Mouse (Mus musculus) brown adipose tissue, adult 24 weeks (tissue): ENCODE data around the gene Vamp3. TPM values are rescaled to one million over a fixed set of nuclear protein-coding genes. Genes with fewer than 3 reads are reported as not detected.

Experiments used
- H3K27ac ChIP-seq: fragments of 200-500 bp; replicated peaks from 2 replicates; pipeline ENCODE4 v1.5.1; 2012; ENCODE audit warnings: low read depth, mild to moderate bottlenecking, low read length
- H3K4me1 ChIP-seq: fragments of 200-500 bp; 2 replicates; pipeline ENCODE4 v1.6.1; 2012; ENCODE audit warnings: low read length, mixed read lengths; ENCODE audit not compliant: control insufficient read depth, insufficient read depth, insufficient read length
- H3K4me3 ChIP-seq: fragments of 200-500 bp; 2 replicates; pipeline ENCODE4 v1.5.1; 2012; ENCODE audit warnings: low read depth, mild to moderate bottlenecking, low read length, moderate library complexity; ENCODE audit not compliant: insufficient read depth
- polyA plus RNA-seq: library from polyadenylated mRNA; stranded (reverse); fragments of >200 nt; gene quantifications from 2 replicates; pipeline ENCODE4 v1.2.4, GENCODE M21; 2012; ENCODE audit not compliant: missing spikeins, insufficient read depth, insufficient read length

The Vamp3 gene
- polyA plus RNA-seq = 79.5 and 80.6 TPM in 2 replicates

GRCm38 (mm10) chr4:151057347-151058321, at the start of gene Vamp3:
Gene Vamp3, minus strand, starts transcription at chr4:151057963.
- Histone ChIP-seq H3K4me3 (peak within 1 kb of the TSS; percentile 78), H3K4me1 (peaks cover 5% of the 10 kb centered on the region; the same call in 1 of the 2 replicates), H3K27ac (peak within 1 kb of the TSS; percentile 88)

- Histone ChIP-seq H3K27ac (no peak overlapping the region), H3K4me3 (no peak overlapping the region), H3K4me1 (peaks cover 2% of the 10 kb centered on the region; the same call in 1 of the 2 replicates)
Measured at GRCm38 (mm10) chr4:151106468-151106867, 48.7 kb upstream of the Vamp3 start.

GRCm38 (mm10) chr4:151105886-151106285, 48.1 kb upstream of the Vamp3 start:
- H3K27ac ChIP-seq = no peak overlapping the region
- H3K4me3 ChIP-seq = no peak overlapping the region
- H3K4me1 ChIP-seq = peaks cover 2% of the 10 kb centered on the region; the same call in 1 of the 2 replicates

- H3K4me1 ChIP-seq = peaks cover 2% of the 10 kb centered on the region; the same call in 1 of the 2 replicates
- no peak overlapping the region for H3K27ac ChIP-seq
- H3K4me3 ChIP-seq = no peak overlapping the region
Measured at GRCm38 (mm10) chr4:151104147-151104546, 46.4 kb upstream of the Vamp3 start.

GRCm38 (mm10) chr4:151103646-151104045, 45.9 kb upstream of the Vamp3 start:
- no peak overlapping the region for H3K4me3 ChIP-seq
- H3K27ac ChIP-seq = no peak overlapping the region
- H3K4me1 ChIP-seq = peaks cover 2% of the 10 kb centered on the region; the same call in 1 of the 2 replicates

GRCm38 (mm10) chr4:151097104-151097438, 39.3 kb upstream of the Vamp3 start:
- no peak overlapping the region for H3K27ac ChIP-seq
- H3K4me1 ChIP-seq = no peaks in the 10 kb centered on the region
- no peak overlapping the region for H3K4me3 ChIP-seq

- H3K27ac ChIP-seq = no peak overlapping the region
- H3K4me3 ChIP-seq = no peak overlapping the region
- H3K4me1 ChIP-seq = no peaks in the 10 kb centered on the region
Measured at GRCm38 (mm10) chr4:151096334-151097103, 38.8 kb upstream of the Vamp3 start.

GRCm38 (mm10) chr4:151095207-151095606, 37.4 kb upstream of the Vamp3 start:
- Histone ChIP-seq H3K27ac (no peak overlapping the region), H3K4me3 (no peak overlapping the region), H3K4me1 (no peaks in the 10 kb centered on the region)

- H3K4me1 ChIP-seq = no peaks in the 10 kb centered on the region
Measured at GRCm38 (mm10) chr4:151089270-151089669, 31.5 kb upstream of the Vamp3 start, which contains the start of gene Gm13090. Gene Gm13090, plus strand, starts transcription at chr4:151089570.

GRCm38 (mm10) chr4:151088819-151089218, 31.1 kb upstream of the Vamp3 start:
- H3K4me3 ChIP-seq = no peak overlapping the region
- no peak overlapping the region for H3K27ac ChIP-seq

More at GRCm38 (mm10) chr4:151089270-151089669, 31.5 kb upstream of the Vamp3 start, which contains the start of gene Gm13090:
- H3K4me3 ChIP-seq = no peak within 1 kb of the TSS
- H3K27ac ChIP-seq = no peak within 1 kb of the TSS

GRCm38 (mm10) chr4:151087358-151087757, 29.6 kb upstream of the Vamp3 start:
- Histone ChIP-seq H3K4me3 (no peak overlapping the region), H3K4me1 (no peaks in the 10 kb centered on the region), H3K27ac (no peak overlapping the region)

More at GRCm38 (mm10) chr4:151088819-151089218, 31.1 kb upstream of the Vamp3 start:
- no peaks in the 10 kb centered on the region for H3K4me1 ChIP-seq

GRCm38 (mm10) chr4:151083027-151083426, 25.3 kb upstream of the Vamp3 start:
- H3K4me3 ChIP-seq = no peak overlapping the region
- no peak overlapping the region for H3K27ac ChIP-seq
- H3K4me1 ChIP-seq = no peaks in the 10 kb centered on the region

GRCm38 (mm10) chr4:151081977-151082376, 24.2 kb upstream of the Vamp3 start:
- Histone ChIP-seq H3K4me3 (no peak overlapping the region), H3K27ac (no peak overlapping the region), H3K4me1 (no peaks in the 10 kb centered on the region)

- H3K4me3 ChIP-seq = no peak overlapping the region
- no peaks in the 10 kb centered on the region for H3K4me1 ChIP-seq
- no peak overlapping the region for H3K27ac ChIP-seq
Measured at GRCm38 (mm10) chr4:151081355-151081754, 23.6 kb upstream of the Vamp3 start.

- Histone ChIP-seq H3K4me1 (no peaks in the 10 kb centered on the region), H3K27ac (no peak overlapping the region), H3K4me3 (no peak overlapping the region)
Measured at GRCm38 (mm10) chr4:151074817-151075216, 17.1 kb upstream of the Vamp3 start.
